Mouse (Mus musculus): ENCODE results near the gene Phactr3. TPM values are rescaled to one million over a fixed set of nuclear protein-coding genes. Genes with fewer than 3 reads are reported as not detected.

Gene Phactr3
- polyA plus RNA-seq, 1 experiment from 2014 or later, result 8.1 TPM

GRCm38 (mm10) chr2:178175286-178175931 is 56.6 kb downstream of the Phactr3 start:
- Histone ChIP-seq H3K27me3 (ENCODE audit: low read depth, poor library complexity, severe bottlenecking) (no peaks in the 10 kb centered on the region), H3K4me3 (no peak overlapping the region), H3K36me3 (no peaks in the 10 kb centered on the region), H3K27ac (0 out of 2 replicates have a peak overlapping the region, but pooled peaks have one; percentile 50), H3K9me3 (replicated peaks) (no peaks in the 10 kb centered on the region), H3K4me1 (peaks cover 13% of the 10 kb centered on the region)
- WGBS, result 45% methylated on average over 16 of the region's 16 CpGs
- DNase-seq (ENCODE audit: low spot score), result peak; percentile 64

GRCm38 (mm10) chr2:178184251-178184650 is 65.5 kb downstream of the Phactr3 start:
- Histone ChIP-seq H3K36me3 (no peaks in the 10 kb centered on the region), H3K9me3 (replicated peaks) (no peaks in the 10 kb centered on the region), H3K4me3 (no peak overlapping the region), H3K4me1 (0 out of 2 replicates have a peak, but pooled peaks cover 9% of the 10 kb centered on the region), H3K27ac (no peak overlapping the region), H3K27me3 (ENCODE audit: low read depth, poor library complexity, severe bottlenecking) (no peaks in the 10 kb centered on the region)
- no peak for DNase-seq (ENCODE audit: low spot score)
- 77% methylated on average over 5 of the region's 5 CpGs for WGBS

- no peak for DNase-seq (ENCODE audit: low spot score)
- Histone ChIP-seq H3K36me3 (no peaks in the 10 kb centered on the region), H3K4me3 (no peak overlapping the region), H3K9me3 (replicated peaks) (no peaks in the 10 kb centered on the region), H3K27me3 (ENCODE audit: low read depth, poor library complexity, severe bottlenecking) (no peaks in the 10 kb centered on the region), H3K4me1 (0 out of 2 replicates have a peak, but pooled peaks cover 9% of the 10 kb centered on the region), H3K27ac (no peak overlapping the region)
- 59% methylated on average over 6 of the region's 6 CpGs for WGBS
Measured at GRCm38 (mm10) chr2:178184862-178185261, 66.1 kb downstream of the Phactr3 start.

GRCm38 (mm10) chr2:178188988-178189387 is 70.2 kb downstream of the Phactr3 start:
- Histone ChIP-seq H3K9me3 (replicated peaks) (no peaks in the 10 kb centered on the region), H3K4me1 (peaks cover 15% of the 10 kb centered on the region; the same call in 1 of the 2 replicates), H3K4me3 (no peak overlapping the region), H3K27ac (no peak overlapping the region), H3K36me3 (no peaks in the 10 kb centered on the region), H3K27me3 (ENCODE audit: low read depth, poor library complexity, severe bottlenecking) (no peaks in the 10 kb centered on the region)
- no peak for DNase-seq (ENCODE audit: low spot score)
- WGBS, result 86% methylated on average over 2 of the region's 2 CpGs

- peaks cover 9% of the 10 kb centered on the region for H3K4me1 ChIP-seq
- 71% methylated on average over 9 of the region's 9 CpGs for WGBS
- no peak for DNase-seq (ENCODE audit: low spot score)
- no peaks in the 10 kb centered on the region for H3K36me3 ChIP-seq
- H3K27me3 ChIP-seq (ENCODE audit: low read depth, poor library complexity, severe bottlenecking), result no peaks in the 10 kb centered on the region
- no peak overlapping the region for H3K4me3 ChIP-seq
- no peaks in the 10 kb centered on the region for H3K9me3 ChIP-seq (replicated peaks)
- no peak overlapping the region for H3K27ac ChIP-seq
Measured at GRCm38 (mm10) chr2:178192881-178193280, 74.1 kb downstream of the Phactr3 start.

GRCm38 (mm10) chr2:178193445-178193844 is 74.7 kb downstream of the Phactr3 start:
- 69% methylated on average over 2 of the region's 2 CpGs for WGBS
- Histone ChIP-seq H3K9me3 (replicated peaks) (no peaks in the 10 kb centered on the region), H3K27ac (no peak overlapping the region), H3K36me3 (no peaks in the 10 kb centered on the region), H3K27me3 (ENCODE audit: low read depth, poor library complexity, severe bottlenecking) (no peaks in the 10 kb centered on the region), H3K4me1 (peaks cover 9% of the 10 kb centered on the region), H3K4me3 (no peak overlapping the region)
- DNase-seq (ENCODE audit: low spot score), result no peak

GRCm38 (mm10) chr2:178194908-178195307 is 76.1 kb downstream of the Phactr3 start:
- Histone ChIP-seq H3K36me3 (no peaks in the 10 kb centered on the region), H3K4me3 (no peak overlapping the region), H3K4me1 (peaks cover 9% of the 10 kb centered on the region), H3K9me3 (replicated peaks) (no peaks in the 10 kb centered on the region), H3K27ac (no peak overlapping the region), H3K27me3 (ENCODE audit: low read depth, poor library complexity, severe bottlenecking) (no peaks in the 10 kb centered on the region)
- WGBS, result 84% methylated on average over 5 of the region's 5 CpGs
- DNase-seq (ENCODE audit: low spot score), result no peak

GRCm38 (mm10) chr2:178196038-178196437 is 77.3 kb downstream of the Phactr3 start:
- Histone ChIP-seq H3K27me3 (ENCODE audit: low read depth, poor library complexity, severe bottlenecking) (no peaks in the 10 kb centered on the region), H3K4me1 (peaks cover 9% of the 10 kb centered on the region), H3K36me3 (no peaks in the 10 kb centered on the region), H3K4me3 (no peak overlapping the region), H3K27ac (no peak overlapping the region), H3K9me3 (replicated peaks) (no peaks in the 10 kb centered on the region)
- DNase-seq (ENCODE audit: low spot score), result no peak
- 90% methylated on average over 6 of the region's 6 CpGs for WGBS

GRCm38 (mm10) chr2:178197542-178197941 is 78.8 kb downstream of the Phactr3 start:
- Histone ChIP-seq H3K4me1 (peaks cover 9% of the 10 kb centered on the region), H3K4me3 (no peak overlapping the region), H3K36me3 (no peaks in the 10 kb centered on the region), H3K27me3 (ENCODE audit: low read depth, poor library complexity, severe bottlenecking) (no peaks in the 10 kb centered on the region), H3K9me3 (replicated peaks) (no peaks in the 10 kb centered on the region), H3K27ac (no peak overlapping the region)
- WGBS, result 89% methylated on average over 1 of the region's 1 CpGs
- DNase-seq (ENCODE audit: low spot score), result no peak

- Histone ChIP-seq H3K4me3 (no peak overlapping the region), H3K4me1 (no peaks in the 10 kb centered on the region), H3K9me3 (replicated peaks) (no peaks in the 10 kb centered on the region), H3K27ac (no peak overlapping the region), H3K27me3 (ENCODE audit: low read depth, poor library complexity, severe bottlenecking) (no peaks in the 10 kb centered on the region), H3K36me3 (no peaks in the 10 kb centered on the region)
- WGBS, result 90% methylated on average over 10 of the region's 10 CpGs
- no peak for DNase-seq (ENCODE audit: low spot score)
Measured at GRCm38 (mm10) chr2:178204455-178204854, 85.7 kb downstream of the Phactr3 start.

GRCm38 (mm10) chr2:178208186-178208600 is 89.4 kb downstream of the Phactr3 start:
- Histone ChIP-seq H3K4me1 (peaks cover 10% of the 10 kb centered on the region), H3K9me3 (replicated peaks) (no peaks in the 10 kb centered on the region), H3K27me3 (ENCODE audit: low read depth, poor library complexity, severe bottlenecking) (no peaks in the 10 kb centered on the region), H3K27ac (no peak overlapping the region), H3K36me3 (no peaks in the 10 kb centered on the region), H3K4me3 (no peak overlapping the region)
- WGBS, result 68% methylated on average over 5 of the region's 5 CpGs
- no peak for DNase-seq (ENCODE audit: low spot score)

GRCm38 (mm10) chr2:178213826-178214225 is 95.1 kb downstream of the Phactr3 start:
- WGBS, result 86% methylated on average over 2 of the region's 2 CpGs
- H3K4me3 ChIP-seq, result no peak overlapping the region
- no peaks in the 10 kb centered on the region for H3K27me3 ChIP-seq (ENCODE audit: low read depth, poor library complexity, severe bottlenecking)
- H3K9me3 ChIP-seq (replicated peaks), result no peaks in the 10 kb centered on the region
- peaks cover 10% of the 10 kb centered on the region for H3K4me1 ChIP-seq
- no peak for DNase-seq (ENCODE audit: low spot score)
- H3K36me3 ChIP-seq, result no peaks in the 10 kb centered on the region
- H3K27ac ChIP-seq, result no peak overlapping the region

- H3K27ac ChIP-seq, result no peak overlapping the region
- no peak overlapping the region for H3K4me3 ChIP-seq
- H3K9me3 ChIP-seq (replicated peaks), result no peaks in the 10 kb centered on the region
- DNase-seq (ENCODE audit: low spot score), result no peak
- WGBS, result 86% methylated on average over 1 of the region's 1 CpGs
- no peaks in the 10 kb centered on the region for H3K27me3 ChIP-seq (ENCODE audit: low read depth, poor library complexity, severe bottlenecking)
- no peaks in the 10 kb centered on the region for H3K36me3 ChIP-seq
- peaks cover 10% of the 10 kb centered on the region for H3K4me1 ChIP-seq
Measured at GRCm38 (mm10) chr2:178214531-178214930, 95.8 kb downstream of the Phactr3 start.

GRCm38 (mm10) chr2:178218461-178218860 is 99.7 kb downstream of the Phactr3 start:
- Histone ChIP-seq H3K27ac (no peak overlapping the region), H3K9me3 (replicated peaks) (no peaks in the 10 kb centered on the region), H3K4me3 (no peak overlapping the region), H3K36me3 (no peaks in the 10 kb centered on the region), H3K27me3 (ENCODE audit: low read depth, poor library complexity, severe bottlenecking) (no peaks in the 10 kb centered on the region), H3K4me1 (no peaks in the 10 kb centered on the region)
- 70% methylated on average over 4 of the region's 4 CpGs for whole genome bisulfite sequencing
- DNase-seq (ENCODE audit: low spot score), result no peak

Data from limb, embryonic 10.5 days (tissue).